Mouse (Mus musculus) ovary, adult 2 months (tissue): ENCODE results near the gene Grpel1. TPM values are rescaled to one million over a fixed set of nuclear protein-coding genes. Genes with fewer than 3 reads are reported as not detected.

Experiments used
- polyA plus RNA-seq: library from polyadenylated mRNA; depleted of rRNA; stranded (reverse); fragments of >200 nt; gene quantifications from 2 replicates; pipeline ENCODE4 v1.2.3, GENCODE M21; 2012; rRNA removed

The Grpel1 gene
- polyA plus RNA-seq, result 16.2 TPM in 2 replicates

DNA sequence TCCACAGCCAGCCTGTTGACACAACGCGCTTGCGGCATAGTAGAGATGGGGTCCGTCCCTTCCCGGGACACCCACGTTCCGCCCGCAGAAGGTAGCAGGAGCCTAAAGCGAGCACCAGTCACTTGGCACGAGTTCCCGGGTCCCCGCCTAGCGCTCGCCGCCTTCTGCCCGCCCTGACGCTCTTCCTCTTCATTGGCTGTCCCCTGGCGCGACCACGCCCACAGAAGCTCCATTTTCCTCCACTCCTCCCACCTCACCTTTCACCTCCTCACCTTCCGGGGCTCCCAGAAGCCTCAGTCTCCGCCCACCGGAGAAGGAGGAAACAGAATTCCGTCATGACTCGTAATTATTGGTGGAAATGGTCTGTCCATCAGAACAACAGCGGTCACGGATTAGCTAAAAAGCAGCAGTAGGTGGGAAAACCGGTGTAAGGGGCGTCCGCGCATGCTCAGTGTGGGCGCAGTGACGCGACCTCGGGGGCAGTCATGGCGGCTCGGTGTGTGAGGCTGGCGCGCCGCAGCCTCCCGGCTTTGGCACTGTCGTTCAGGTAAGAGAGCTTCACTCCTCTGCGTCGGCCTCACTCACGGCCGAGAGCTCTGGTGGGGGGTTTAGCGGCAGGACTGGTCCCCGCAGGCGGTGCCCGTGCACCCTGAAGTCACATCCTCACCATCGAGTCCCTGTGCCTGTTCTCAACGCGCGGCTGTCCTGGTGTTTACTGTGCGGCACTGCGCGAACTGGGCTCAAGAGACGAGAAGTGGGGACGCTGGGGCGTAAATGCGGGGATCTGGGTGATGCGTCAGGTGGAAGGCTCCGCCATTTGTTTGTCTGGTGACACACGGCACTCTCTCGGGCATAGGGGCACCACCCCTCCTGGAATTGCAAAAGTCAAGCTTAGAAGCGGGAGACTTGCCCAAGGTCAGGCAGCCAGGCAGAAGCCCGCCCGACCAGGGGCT is at the start of gene Grpel1:
TSS of gene Grpel1 (plus strand) at position 290 of the 953 bp plus-strand sequence.

DNA sequence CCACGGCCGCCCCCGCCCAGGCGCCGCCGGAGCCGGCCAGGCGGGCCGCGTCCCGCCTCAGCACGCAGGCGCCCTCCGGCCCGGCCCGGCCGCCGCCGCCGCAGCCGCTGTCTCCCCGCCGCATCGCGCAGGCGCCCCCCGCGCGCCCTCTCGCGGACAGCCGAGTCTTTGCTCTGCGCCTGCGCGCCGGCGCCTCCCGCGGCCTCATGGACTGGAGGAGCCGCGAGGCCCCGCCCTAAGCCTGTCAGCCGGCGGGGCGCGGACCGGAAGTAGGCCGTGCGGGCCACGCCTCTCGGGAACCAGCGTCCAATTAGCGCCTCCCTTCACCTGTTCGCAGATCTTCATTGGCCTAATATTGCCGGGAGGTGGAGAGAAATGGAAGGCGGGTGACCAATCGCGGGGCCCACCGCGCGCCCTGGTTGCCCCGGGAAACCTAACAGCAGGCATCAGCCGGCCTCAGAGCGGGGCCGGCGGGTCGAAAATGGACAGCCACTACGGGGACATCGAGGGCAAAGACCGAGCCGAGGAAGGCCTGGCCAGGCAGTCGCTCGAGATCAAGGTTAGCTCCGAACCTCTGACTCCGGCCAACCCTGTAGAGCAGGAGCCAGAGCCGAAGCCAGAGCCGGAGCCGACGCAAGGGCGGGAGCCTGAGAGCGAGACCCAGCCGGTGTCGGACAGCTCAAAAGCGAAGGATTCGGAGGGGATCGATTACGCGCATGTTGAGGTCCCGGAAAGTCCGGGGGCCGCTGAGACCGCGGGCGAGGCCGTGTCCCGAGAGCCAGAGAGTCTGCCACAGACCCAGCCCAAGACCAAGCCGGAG is 19.6 kb downstream of the Grpel1 start, which contains the start of the genes Tada2b and Ccdc96:
TSS of gene Tada2b (minus strand) at position 115 of the 820 bp plus-strand sequence.
TSS of gene Ccdc96 (plus strand) at position 418 of the 820 bp plus-strand sequence.

Other genes starting within 250 kb of the Grpel1 start
- 32.3 and 32.4 TPM in 2 replicates for gene Sorcs2, start 66.9 kb upstream of the Grpel1 start, polyA plus RNA-seq
- gene Tada2b, start 19.3 kb downstream of the Grpel1 start, polyA plus RNA-seq, result 18.2 and 19.5 TPM in 2 replicates
- gene Ccdc96, start 19.6 kb downstream of the Grpel1 start, polyA plus RNA-seq, result 0.48 and 0.96 TPM in 2 replicates
- 25.6 and 38.8 TPM in 2 replicates for gene Tbc1d14, start 128.3 kb downstream of the Grpel1 start, polyA plus RNA-seq
- 16.0 and 16.9 TPM in 2 replicates for gene D5Ertd579e, start 231.0 kb downstream of the Grpel1 start, polyA plus RNA-seq